Mouse (Mus musculus) thymus, adult 2 months (tissue): ENCODE data around the gene Rnf26. TPM values are rescaled to one million over a fixed set of nuclear protein-coding genes. Genes with fewer than 3 reads are reported as not detected.

Experiments
- DNase-seq: peaks from one replicate; pipeline ENCODE4 v3.0.0; 2021
- H3K27ac ChIP-seq: fragments of 200-500 bp; 2 replicates; pipeline ENCODE4 v1.5.1; 2012; ENCODE audit warnings: low read length, control low read depth; ENCODE audit not compliant: control insufficient read depth, insufficient read depth
- H3K27me3 ChIP-seq: fragments of 200-500 bp; 2 replicates; pipeline ENCODE4 v1.6.1; 2012; ENCODE audit warnings: mild to moderate bottlenecking, low read length, moderate library complexity, mixed read lengths; ENCODE audit not compliant: control insufficient read depth, insufficient read depth
- H3K36me3 ChIP-seq: fragments of 200-500 bp; 2 replicates; pipeline ENCODE4 v1.6.1; 2012; ENCODE audit warnings: mild to moderate bottlenecking, low read length, moderate library complexity; ENCODE audit not compliant: control insufficient read depth, insufficient read depth
- H3K4me1 ChIP-seq: fragments of 200-500 bp; replicated peaks from 2 replicates; pipeline ENCODE4 v1.6.1; 2012; ENCODE audit warnings: low read length; ENCODE audit not compliant: control insufficient read depth, insufficient read depth
- H3K4me3 ChIP-seq: fragments of 200-500 bp; 2 replicates; pipeline ENCODE4 v1.5.1; 2012; ENCODE audit warnings: mild to moderate bottlenecking, low read length, control low read depth, moderate library complexity; ENCODE audit not compliant: control insufficient read depth, insufficient read depth
- CTCF ChIP-seq: fragments of 200-500 bp; IDR thresholded peaks from 2 replicates; pipeline ENCODE4 v1.5.1; 2012; ENCODE audit warnings: mild to moderate bottlenecking, control low read depth, low read length, moderate library complexity, borderline replicate concordance; ENCODE audit not compliant: control insufficient read depth, poor library complexity, insufficient read depth; ENCODE audit errors: extremely low read depth
- POLR2A ChIP-seq: fragments of 200-500 bp; IDR thresholded peaks from 2 replicates; pipeline ENCODE4 v1.6.1; 2012; ENCODE audit warnings: mild to moderate bottlenecking, low read length, control low read depth, moderate library complexity; ENCODE audit not compliant: control insufficient read depth, poor library complexity, insufficient read depth; ENCODE audit errors: extremely low read depth
- WGBS: fragments of 180-500 bp; shearing (Covaris S2); methylation state at CpG from one replicate; pipeline ENCODE4 v1.1.7; 2018; 5-methylcytosine and 5-hydroxymethylcytosine counted together
- polyA plus RNA-seq: library from polyadenylated mRNA; depleted of rRNA; stranded (reverse); fragments of >200 nt; gene quantifications from 2 replicates; pipeline ENCODE4 v1.2.3, GENCODE M21; 2012

Rnf26 gene
- polyA plus RNA-seq, 1 experiment, result 72.3 TPM

DNA sequence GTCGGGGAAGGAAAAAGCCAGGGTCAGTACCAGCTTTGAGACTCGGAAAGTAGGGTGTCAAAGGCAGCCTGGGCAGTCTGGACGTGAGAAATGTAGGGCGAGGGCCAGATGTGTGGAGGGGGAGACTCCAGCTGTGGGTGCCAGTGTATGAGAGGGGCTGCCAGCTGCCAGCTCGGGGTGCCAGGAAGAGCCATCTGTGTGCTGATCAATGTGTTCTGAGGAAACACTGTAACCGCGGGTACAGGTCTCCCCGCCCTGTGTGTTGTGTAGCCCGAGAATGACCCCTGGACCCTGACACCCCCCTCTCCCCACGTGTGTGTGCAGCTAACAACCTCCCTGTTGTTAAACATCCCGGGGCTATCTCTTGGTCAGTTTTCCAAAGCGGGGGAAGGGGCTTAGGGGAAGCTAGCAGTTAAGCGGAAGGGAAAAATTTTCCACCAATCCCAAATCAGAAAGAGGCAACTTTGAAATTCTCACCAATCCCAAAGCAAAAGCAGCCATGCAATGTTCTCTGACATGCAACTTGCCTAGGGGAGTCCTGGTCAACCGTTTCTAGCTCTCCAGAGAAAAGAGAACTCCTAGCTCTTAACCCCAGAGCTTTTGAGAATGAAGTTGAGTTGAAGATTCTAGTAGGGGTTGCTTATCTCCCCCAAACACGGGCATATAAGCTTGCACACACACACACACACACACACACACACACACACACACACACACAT is 45.9 kb downstream of the Rnf26 start:
- Histone ChIP-seq H3K27ac (no peak overlapping the region), H3K4me1 (peaks cover 25% of the 10 kb centered on the region), H3K4me3 (peak overlapping the region; percentile 69), H3K36me3 (no peaks in the 10 kb centered on the region), H3K27me3 (no peaks in the 10 kb centered on the region)
- peak; percentile 62 for DNase-seq
- 12% methylated on average over 15 of the region's 15 CpGs for WGBS
- TF ChIP-seq POLR2A (no peak), CTCF (no peak)

DNA sequence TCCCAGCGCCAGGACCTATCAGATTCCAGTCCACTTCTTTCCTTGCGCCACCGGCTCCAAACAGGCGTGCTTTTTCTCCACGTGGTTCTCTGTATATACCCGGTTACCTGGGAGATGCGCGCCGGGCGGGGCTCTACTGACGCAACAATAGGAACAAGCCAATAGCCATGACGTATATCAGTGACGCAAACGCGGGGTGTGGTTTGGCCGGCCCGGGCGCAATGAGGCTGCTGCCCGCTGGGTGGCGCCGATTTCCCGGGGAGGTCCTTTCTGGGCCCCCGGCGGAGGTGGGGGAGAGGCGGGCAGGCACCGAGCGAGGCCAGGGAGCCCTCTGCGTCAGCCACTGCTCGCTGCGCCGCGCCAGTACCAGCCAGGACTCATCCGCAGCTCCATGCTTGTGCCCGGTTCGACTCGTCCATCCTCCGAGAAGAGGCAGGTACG is 46.5 kb downstream of the Rnf26 start, which contains the start of gene Usp2:
Gene Usp2, plus strand, starts transcription at position 237 of the 441 bp plus-strand sequence.
- under 1% methylated on average over 38 of the region's 38 CpGs for WGBS
- Histone ChIP-seq H3K36me3 (no peaks in the 10 kb centered on the region), H3K27ac (no peak within 1 kb of the TSS), H3K4me1 (peaks cover 25% of the 10 kb centered on the region), H3K27me3 (no peaks in the 10 kb centered on the region), H3K4me3 (peak within 1 kb of the TSS; percentile 69)
- TF ChIP-seq CTCF (peak; percentile 97), POLR2A (no peak)
- DNase-seq, result peak; percentile 100

DNA sequence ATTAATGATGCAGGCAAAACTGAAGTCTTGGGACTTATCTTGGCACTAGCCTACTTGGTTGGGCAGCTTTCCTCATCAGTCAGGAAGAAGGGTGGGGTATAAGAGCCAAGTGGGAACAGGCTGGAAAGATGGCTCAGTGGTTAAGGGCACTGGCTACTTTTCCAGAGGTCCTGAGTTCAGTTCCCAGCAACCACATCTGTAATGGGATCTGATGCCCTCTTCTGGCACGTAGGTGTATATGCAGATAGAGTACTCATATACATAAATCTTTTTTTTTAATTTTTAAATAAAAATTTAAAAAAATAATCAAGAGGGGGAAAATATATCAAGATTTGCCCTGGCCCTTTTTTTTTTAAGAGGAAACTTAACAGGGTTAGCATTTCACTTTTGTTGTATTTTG is 48.1 kb downstream of the Rnf26 start:
- TF ChIP-seq CTCF (no peak), POLR2A (no peak)
- no peaks in the 10 kb centered on the region for H3K36me3 ChIP-seq
- WGBS, result 59% methylated on average over 1 of the region's 1 CpGs
- peaks cover 17% of the 10 kb centered on the region for H3K4me1 ChIP-seq
- no peak for DNase-seq
- no peak overlapping the region for H3K27ac ChIP-seq
- no peak overlapping the region for H3K4me3 ChIP-seq
- no peaks in the 10 kb centered on the region for H3K27me3 ChIP-seq

DNA sequence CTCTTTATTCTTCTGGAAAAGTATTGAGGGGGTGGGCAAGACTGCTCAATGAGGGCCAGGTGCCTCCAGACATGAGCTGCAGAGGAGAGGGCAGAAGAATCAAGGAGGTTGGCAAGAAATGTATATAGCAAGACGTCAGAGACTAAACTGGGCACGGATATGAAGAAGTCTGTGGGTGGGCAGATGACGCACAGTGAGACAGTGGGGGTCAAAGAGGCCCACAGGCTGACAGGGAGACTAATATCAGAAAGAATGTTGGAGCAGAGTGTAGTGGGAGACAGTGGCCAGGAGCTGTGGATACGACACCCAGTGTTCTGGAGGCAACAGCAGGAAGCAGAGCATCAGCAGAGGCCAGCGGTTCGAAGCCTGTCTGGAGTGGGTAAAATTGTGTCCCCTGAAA is 54.7 kb downstream of the Rnf26 start:
- no peak for TF ChIP-seq CTCF
- TF ChIP-seq POLR2A, result no peak
- 93% methylated on average over 6 of the region's 6 CpGs for WGBS
- Histone ChIP-seq H3K4me3 (no peak overlapping the region), H3K27me3 (no peaks in the 10 kb centered on the region), H3K36me3 (no peaks in the 10 kb centered on the region), H3K27ac (no peak overlapping the region), H3K4me1 (no peaks in the 10 kb centered on the region)
- no peak for DNase-seq

DNA sequence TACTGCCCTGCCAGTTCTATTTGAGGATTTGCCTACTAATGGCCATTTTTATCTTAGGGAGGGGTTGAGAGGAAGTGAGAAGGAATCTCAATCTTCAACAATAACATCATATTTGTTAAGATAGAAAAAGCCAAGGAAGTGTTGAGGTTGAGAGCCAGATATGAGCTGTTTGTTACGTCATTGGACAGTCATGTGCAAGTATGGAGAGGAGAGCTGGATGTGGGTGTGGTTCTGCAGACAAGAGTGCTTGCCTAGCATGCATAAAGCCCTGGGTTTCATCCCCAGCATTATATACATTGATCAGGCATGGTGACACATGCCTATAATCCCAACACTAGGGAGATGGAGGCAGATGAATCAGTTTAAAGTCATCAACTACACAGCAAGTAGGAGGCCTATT is 59.4 kb downstream of the Rnf26 start:
- Histone ChIP-seq H3K36me3 (peaks cover 8% of the 10 kb centered on the region), H3K27ac (no peak overlapping the region), H3K27me3 (no peaks in the 10 kb centered on the region), H3K4me3 (no peak overlapping the region), H3K4me1 (peaks cover 13% of the 10 kb centered on the region)
- 74% methylated on average over 1 of the region's 1 CpGs for WGBS
- TF ChIP-seq POLR2A, result no peak
- no peak for TF ChIP-seq CTCF
- no peak for DNase-seq

DNA sequence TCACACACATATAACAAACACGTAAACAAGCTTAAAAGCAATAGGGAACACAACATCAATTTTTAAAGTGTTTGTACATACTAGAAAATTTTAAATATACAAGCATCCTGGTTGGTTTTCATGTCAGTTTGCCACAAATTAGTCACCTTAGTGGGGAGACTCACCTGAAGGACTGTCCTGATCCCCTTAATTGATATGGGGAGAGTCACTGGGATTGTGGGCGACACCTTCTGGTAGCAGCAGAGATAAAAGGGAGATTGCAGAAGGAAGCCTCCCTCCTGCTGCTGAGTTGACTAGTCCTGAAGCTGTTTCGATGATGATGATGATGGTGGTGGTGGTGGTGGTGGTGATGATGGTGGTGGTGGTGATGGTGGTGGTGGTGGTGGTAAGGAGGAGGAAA is 60.5 kb downstream of the Rnf26 start:
- no peaks in the 10 kb centered on the region for H3K27me3 ChIP-seq

More for the DNA sequence above, 60.5 kb downstream of the Rnf26 start:
- Histone ChIP-seq H3K27ac (no peak overlapping the region), H3K36me3 (peaks cover 19% of the 10 kb centered on the region), H3K4me1 (peaks cover 24% of the 10 kb centered on the region), H3K4me3 (no peak overlapping the region)
- TF ChIP-seq POLR2A (no peak), CTCF (no peak)
- DNase-seq, result peak; percentile 53
- 74% methylated on average over 3 of the region's 3 CpGs for whole genome bisulfite sequencing
